Mouse (Mus musculus) C2C12 (cell line): Measurements from ENCODE around the gene Cdk5r1. TPM values are rescaled to one million over a fixed set of nuclear protein-coding genes. Genes with fewer than 3 reads are reported as not detected.

Experiments used
- H3K27me3 ChIP-seq: one replicate; pipeline ENCODE4 v1.6.1; 2011; ENCODE audit not compliant: control insufficient read depth, insufficient read depth, insufficient read length
- H3K36me3 ChIP-seq: one replicate; pipeline ENCODE4 v1.6.1; 2011; ENCODE audit not compliant: control insufficient read depth, insufficient read depth
- H3K4me3 ChIP-seq: one replicate; pipeline ENCODE4 v1.5.1; 2011; ENCODE audit warnings: mild to moderate bottlenecking, control low read depth; ENCODE audit not compliant: poor library complexity, insufficient read depth, severe bottlenecking
- H3K79me2 ChIP-seq: one replicate; pipeline ENCODE4 v1.6.1; 2011; ENCODE audit not compliant: control insufficient read depth, insufficient read depth
- H3K79me3 ChIP-seq: one replicate; pipeline ENCODE4 v1.6.1; 2011; ENCODE audit warnings: low read depth, control low read depth
- H3ac ChIP-seq: one replicate; pipeline ENCODE3; 2011; ENCODE audit warnings: low read depth; ENCODE audit not compliant: control insufficient read depth, insufficient read length
- CEBPB ChIP-seq: IDR thresholded peaks from one replicate; pipeline ENCODE4 v1.6.1; 2011; ENCODE audit warnings: low read depth, mild to moderate bottlenecking, control low read depth, moderate library complexity
- CTCF ChIP-seq: IDR thresholded peaks from one replicate; pipeline ENCODE4 v1.5.1; 2011; ENCODE audit not compliant: control insufficient read depth, insufficient read depth, insufficient read length
- FOSL1 ChIP-seq: IDR thresholded peaks from one replicate; pipeline ENCODE4 v1.8.0; 2011; ENCODE audit warnings: mild to moderate bottlenecking, low read length; ENCODE audit not compliant: poor library complexity, insufficient read depth, severe bottlenecking
- MAX ChIP-seq: IDR thresholded peaks from one replicate; pipeline ENCODE4 v1.6.1; 2011; ENCODE audit warnings: mild to moderate bottlenecking, control low read depth
- MYOD1 ChIP-seq: IDR thresholded peaks from one replicate; pipeline ENCODE4 v1.6.1; 2011; ENCODE audit warnings: low read depth; ENCODE audit not compliant: control insufficient read depth, insufficient read length
- MYOG ChIP-seq: IDR thresholded peaks from one replicate; pipeline ENCODE4 v1.6.1; 2011; ENCODE audit not compliant: control insufficient read depth, insufficient read length; ENCODE audit errors: extremely low read depth
- USF1 ChIP-seq: IDR thresholded peaks from one replicate; pipeline ENCODE4 v1.6.1; 2011; ENCODE audit warnings: low read depth, mild to moderate bottlenecking, control low read depth, moderate library complexity
- polyA plus RNA-seq: library from polyadenylated mRNA; unstranded; fragments of >200 nt; fragmentation: generic; extraction: Trizol; gene quantifications from one replicate; pipeline ENCODE4 v1.2.1, GENCODE M21; 2012; ENCODE audit warnings: missing spikeins

Gene Cdk5r1
- polyA plus RNA-seq, 1 experiment = 4.7 TPM

DNA sequence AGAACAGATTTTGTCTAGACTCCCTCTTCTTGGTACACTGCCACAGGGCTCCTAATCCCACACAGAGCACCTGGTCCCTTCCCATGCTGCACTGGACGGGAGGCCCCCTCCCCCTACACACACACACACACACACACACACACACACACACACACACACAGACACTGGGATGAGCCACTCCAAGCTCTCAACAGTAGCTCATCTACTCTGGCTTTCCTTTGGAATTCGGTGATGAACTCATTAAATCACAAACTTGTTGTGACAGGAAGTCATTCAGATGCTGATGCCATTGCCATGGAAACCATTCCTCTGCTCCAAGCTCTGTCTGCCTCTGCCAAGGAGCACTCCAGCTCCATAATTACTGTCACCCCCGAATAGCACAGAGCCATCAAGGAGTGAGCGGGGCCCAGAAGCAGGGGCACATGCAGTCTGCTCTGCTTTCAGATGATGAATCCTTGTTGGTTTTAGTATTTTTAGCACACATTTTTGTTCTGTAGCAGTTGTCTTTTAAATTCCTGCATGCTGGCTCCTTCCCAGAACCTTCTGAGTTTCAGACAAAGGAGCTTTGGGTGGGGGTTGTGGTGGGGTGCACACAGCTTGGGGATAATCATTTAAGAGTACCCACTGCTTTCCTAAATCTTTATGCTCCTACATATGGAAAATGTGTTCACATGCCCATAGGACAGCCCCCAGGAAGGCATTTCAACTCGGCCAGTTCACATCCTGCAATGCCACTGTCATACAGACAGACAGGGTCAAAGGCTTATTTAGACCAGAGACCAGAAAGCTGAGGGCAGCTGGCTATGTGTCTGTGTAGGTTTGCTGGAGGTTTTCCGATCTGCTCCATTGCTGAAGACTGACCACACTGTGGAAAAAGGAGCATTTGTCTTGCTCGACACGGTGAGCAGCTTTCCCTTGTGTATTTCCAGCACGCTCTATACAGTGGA, 41.9 kb downstream of the Cdk5r1 start:
- H3ac ChIP-seq = no peak overlapping the region
- TF ChIP-seq FOSL1 (no peak), CEBPB (no peak), MYOG (no peak), MAX (no peak), USF1 (no peak), CTCF (no peak), MYOD1 (no peak)
- H3K36me3 ChIP-seq = no peaks in the 10 kb centered on the region
- H3K79me2 ChIP-seq = no peaks in the 10 kb centered on the region
- no peaks in the 10 kb centered on the region for H3K27me3 ChIP-seq
- H3K79me3 ChIP-seq = no peaks in the 10 kb centered on the region
- no peak overlapping the region for H3K4me3 ChIP-seq

DNA sequence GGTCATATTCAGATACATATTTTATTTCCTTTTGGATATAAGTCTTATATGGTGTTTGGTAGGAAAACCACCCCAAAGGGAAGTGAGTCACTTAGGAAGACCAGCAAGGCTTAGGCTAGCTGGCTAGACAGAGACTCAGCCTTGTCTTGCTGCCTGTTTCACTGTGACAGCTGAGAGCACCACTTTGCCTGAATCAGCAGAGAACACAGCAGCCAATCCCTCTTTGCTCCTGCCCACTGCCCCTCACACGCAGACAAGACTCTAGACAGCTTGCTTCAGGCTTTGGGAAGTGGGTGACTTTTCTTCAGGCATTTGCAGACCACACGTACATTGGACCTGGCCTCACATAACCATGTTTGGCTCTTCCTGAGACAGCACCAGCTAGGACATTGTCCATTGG, 44.3 kb downstream of the Cdk5r1 start:
- no peak overlapping the region for H3K4me3 ChIP-seq
- no peaks in the 10 kb centered on the region for H3K36me3 ChIP-seq
- H3K79me2 ChIP-seq = no peaks in the 10 kb centered on the region
- TF ChIP-seq MYOD1 = peak; percentile 23
- TF ChIP-seq MYOG = no peak
- no peak overlapping the region for H3ac ChIP-seq
- no peaks in the 10 kb centered on the region for H3K79me3 ChIP-seq
- no peaks in the 10 kb centered on the region for H3K27me3 ChIP-seq

DNA sequence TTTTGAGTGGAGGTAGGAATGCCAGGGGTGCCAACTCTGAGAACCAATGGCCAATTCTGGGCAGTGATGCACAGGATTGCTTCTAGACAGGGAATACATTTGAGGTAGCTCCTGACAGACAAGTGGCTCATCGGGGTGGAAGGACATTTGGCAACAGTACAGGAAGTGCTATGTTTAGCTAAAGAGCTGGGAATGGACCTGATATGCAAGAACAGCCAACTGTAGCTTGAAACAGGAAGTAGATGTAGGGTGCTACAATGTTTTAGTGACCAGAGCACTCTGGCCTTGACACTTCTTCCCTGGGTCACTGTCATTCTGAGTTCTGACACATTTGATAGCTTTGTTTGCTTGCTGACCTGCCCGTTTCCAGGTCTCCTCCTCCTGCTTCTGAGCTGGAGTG, 46.0 kb downstream of the Cdk5r1 start:
- H3K27me3 ChIP-seq = no peaks in the 10 kb centered on the region
- TF ChIP-seq CTCF (no peak), FOSL1 (no peak), USF1 (no peak), CEBPB (no peak)
- no peaks in the 10 kb centered on the region for H3K79me3 ChIP-seq
- H3K4me3 ChIP-seq = no peak overlapping the region
- H3K36me3 ChIP-seq = no peaks in the 10 kb centered on the region
- no peak overlapping the region for H3ac ChIP-seq
- no peaks in the 10 kb centered on the region for H3K79me2 ChIP-seq

DNA sequence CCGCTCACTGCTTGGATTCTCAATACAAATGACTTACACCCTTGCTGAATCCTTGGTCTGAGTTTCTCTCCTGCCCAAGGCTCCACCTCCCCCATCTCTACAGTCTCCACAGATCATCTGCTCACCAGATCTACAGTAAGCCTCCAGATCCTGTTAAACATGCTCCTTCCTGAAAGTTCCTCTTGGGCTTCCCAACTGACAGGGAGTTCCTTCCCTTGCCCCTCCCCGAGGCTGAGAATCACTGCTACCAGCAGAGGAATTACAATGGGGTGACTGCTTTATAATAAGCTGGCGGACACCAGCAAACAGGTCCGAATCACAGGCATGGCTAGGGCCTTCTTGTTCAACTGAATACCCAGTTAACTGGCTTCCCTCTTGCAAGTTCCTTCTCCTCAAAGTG, 46.6 kb downstream of the Cdk5r1 start:
- no peaks in the 10 kb centered on the region for H3K79me3 ChIP-seq
- H3ac ChIP-seq = no peak overlapping the region
- no peak overlapping the region for H3K4me3 ChIP-seq
- no peaks in the 10 kb centered on the region for H3K27me3 ChIP-seq
- TF ChIP-seq MYOD1 (no peak), CEBPB (no peak), CTCF (no peak), FOSL1 (no peak), MYOG (no peak), MAX (no peak), USF1 (no peak)
- H3K79me2 ChIP-seq = no peaks in the 10 kb centered on the region
- no peaks in the 10 kb centered on the region for H3K36me3 ChIP-seq

DNA sequence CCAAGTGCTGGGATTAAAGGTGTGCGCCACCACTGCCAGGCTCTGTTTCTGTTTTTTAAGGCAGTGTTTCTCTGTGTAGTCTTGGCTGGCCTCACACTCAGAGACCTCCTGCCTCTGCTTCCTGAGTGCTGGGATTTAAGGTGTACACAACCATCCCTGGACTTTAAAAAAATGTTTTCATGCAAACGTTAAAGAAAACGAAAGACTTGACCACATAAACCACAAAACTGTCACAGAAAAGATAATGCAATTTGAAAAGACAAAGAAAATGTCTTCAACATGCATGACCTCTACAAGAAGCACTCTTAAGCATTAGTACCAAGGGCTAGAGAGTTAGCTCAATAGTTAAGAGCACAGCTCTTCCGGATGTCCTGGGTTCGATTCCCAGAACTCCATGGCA, 47.4 kb downstream of the Cdk5r1 start:
- no peaks in the 10 kb centered on the region for H3K79me3 ChIP-seq
- H3ac ChIP-seq = no peak overlapping the region
- no peak overlapping the region for H3K4me3 ChIP-seq
- TF ChIP-seq CEBPB (no peak), FOSL1 (no peak), MAX (no peak), MYOG (no peak), MYOD1 (no peak), USF1 (no peak), CTCF (no peak)
- no peaks in the 10 kb centered on the region for H3K27me3 ChIP-seq
- no peaks in the 10 kb centered on the region for H3K36me3 ChIP-seq
- H3K79me2 ChIP-seq = no peaks in the 10 kb centered on the region

DNA sequence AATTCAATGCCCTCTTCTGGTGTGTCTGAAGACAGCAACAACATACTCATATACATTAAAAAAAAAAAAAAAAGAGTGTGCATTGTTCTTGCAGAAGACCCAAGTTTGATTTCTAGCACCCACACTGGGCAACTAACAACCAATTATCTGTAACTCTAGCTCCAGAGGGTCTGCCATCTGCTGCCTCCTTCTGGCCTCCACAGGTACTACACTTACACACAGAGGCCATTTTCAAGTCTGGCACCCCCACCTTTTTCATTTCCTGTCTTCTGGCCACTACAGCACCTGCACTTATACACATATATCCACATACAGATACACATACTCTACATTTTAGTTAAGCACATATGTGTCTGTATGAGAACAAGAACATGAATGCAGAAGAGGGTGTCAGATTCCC, 50.9 kb downstream of the Cdk5r1 start:
- no peaks in the 10 kb centered on the region for H3K36me3 ChIP-seq
- no peak for TF ChIP-seq MYOD1
- TF ChIP-seq CEBPB = no peak
- TF ChIP-seq FOSL1 = no peak
- TF ChIP-seq MAX = no peak
- TF ChIP-seq CTCF = no peak
- no peak for TF ChIP-seq MYOG
- TF ChIP-seq USF1 = no peak
- H3K79me3 ChIP-seq = no peaks in the 10 kb centered on the region
- H3K27me3 ChIP-seq = no peaks in the 10 kb centered on the region
- no peak overlapping the region for H3K4me3 ChIP-seq
- no peak overlapping the region for H3ac ChIP-seq
- H3K79me2 ChIP-seq = no peaks in the 10 kb centered on the region
